Mouse (Mus musculus): ENCODE measurements around the gene Slc39a7. TPM values are rescaled to one million over a fixed set of nuclear protein-coding genes. Genes with fewer than 3 reads are reported as not detected.

Slc39a7 gene
- total RNA-seq, 2 experiments from 2014 or later = 98.6 to 104 TPM

- DNase-seq (ENCODE audit: extremely low spot score in 1 of 2, low spot score in 2 of 2) = no peak
- TF ChIP-seq CTCF (IDR thresholded peaks at IDR 0.05) = no peak
- Histone ChIP-seq H3K27ac (no peak overlapping the region), H3K4me3 (peak overlapping the region; percentile 82)
- intact Hi-C loops (cut with DNase I) = loop anchor here (5.0 kb wide), 1 partner anchor 562 kb away; the partner anchor contains the start of gene Pbx2
Measured at GRCm38 (mm10) chr17:34029890-34030595, 1.4 kb downstream of the Slc39a7 start.

- Histone ChIP-seq H3K4me3 (no peak overlapping the region), H3K27ac (no peak overlapping the region)
- DNase-seq (ENCODE audit: extremely low spot score in 1 of 2, low spot score in 2 of 2) = no peak
- TF ChIP-seq CTCF (IDR thresholded peaks at IDR 0.05) = no peak
- intact Hi-C loops (cut with DNase I) = no loop called here
Measured at GRCm38 (mm10) chr17:34029150-34029889, 2.2 kb downstream of the Slc39a7 start.

DNA sequence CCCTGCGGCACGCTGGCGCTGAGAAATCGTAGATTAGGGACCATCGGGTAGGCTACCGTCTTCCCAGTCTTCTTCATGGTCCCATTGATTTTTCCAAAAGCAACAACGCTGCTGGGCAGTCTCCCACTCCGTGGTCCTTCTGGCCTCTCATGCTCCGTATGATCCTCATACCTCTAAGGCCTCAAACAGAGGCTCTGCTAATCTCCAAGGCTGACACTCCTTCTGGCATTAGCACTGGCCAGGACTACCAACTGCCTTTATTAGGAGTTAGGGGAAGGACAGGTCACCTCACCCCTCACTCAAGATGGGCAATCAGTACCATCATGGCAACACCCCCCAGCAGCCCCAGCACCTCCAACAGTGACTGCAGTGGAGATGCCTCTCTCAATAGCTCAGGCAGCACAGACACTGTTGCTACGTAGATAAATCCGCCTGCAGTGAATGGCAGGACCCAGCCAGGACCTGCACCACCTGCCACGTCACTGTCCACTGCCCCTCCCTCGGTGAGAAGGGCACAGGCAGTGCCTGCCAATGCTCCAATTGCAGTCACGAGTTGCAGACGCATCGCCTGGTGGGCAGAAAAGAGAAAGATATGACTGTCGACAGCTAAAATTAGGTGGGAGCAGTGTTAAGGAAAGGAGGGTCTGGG lies 2.9 kb downstream of the Slc39a7 start:
- Histone ChIP-seq H3K4me3 (no peak overlapping the region), H3K27ac (no peak overlapping the region)
- intact Hi-C loops (cut with DNase I) = no loop called here
- DNase-seq (ENCODE audit: extremely low spot score in 1 of 2, low spot score in 2 of 2) = no peak
- no peak for TF ChIP-seq CTCF (IDR thresholded peaks at IDR 0.05)

GRCm38 (mm10) chr17:34027656-34028223 lies 3.7 kb downstream of the Slc39a7 start, which contains the start of gene H2-Ke6:
Gene H2-Ke6 (minus strand): TSS chr17:34028060.
- Histone ChIP-seq H3K4me3 (peak within 1 kb of the TSS; percentile 73), H3K27ac (peak within 1 kb of the TSS; percentile 76)
- DNase-seq (ENCODE audit: extremely low spot score in 1 of 2, low spot score in 2 of 2) = peak; percentile 87 to 91
- peak; percentile 6 for TF ChIP-seq CTCF (IDR thresholded peaks at IDR 0.05)
- intact Hi-C loops (cut with DNase I) = no loop called here

DNA sequence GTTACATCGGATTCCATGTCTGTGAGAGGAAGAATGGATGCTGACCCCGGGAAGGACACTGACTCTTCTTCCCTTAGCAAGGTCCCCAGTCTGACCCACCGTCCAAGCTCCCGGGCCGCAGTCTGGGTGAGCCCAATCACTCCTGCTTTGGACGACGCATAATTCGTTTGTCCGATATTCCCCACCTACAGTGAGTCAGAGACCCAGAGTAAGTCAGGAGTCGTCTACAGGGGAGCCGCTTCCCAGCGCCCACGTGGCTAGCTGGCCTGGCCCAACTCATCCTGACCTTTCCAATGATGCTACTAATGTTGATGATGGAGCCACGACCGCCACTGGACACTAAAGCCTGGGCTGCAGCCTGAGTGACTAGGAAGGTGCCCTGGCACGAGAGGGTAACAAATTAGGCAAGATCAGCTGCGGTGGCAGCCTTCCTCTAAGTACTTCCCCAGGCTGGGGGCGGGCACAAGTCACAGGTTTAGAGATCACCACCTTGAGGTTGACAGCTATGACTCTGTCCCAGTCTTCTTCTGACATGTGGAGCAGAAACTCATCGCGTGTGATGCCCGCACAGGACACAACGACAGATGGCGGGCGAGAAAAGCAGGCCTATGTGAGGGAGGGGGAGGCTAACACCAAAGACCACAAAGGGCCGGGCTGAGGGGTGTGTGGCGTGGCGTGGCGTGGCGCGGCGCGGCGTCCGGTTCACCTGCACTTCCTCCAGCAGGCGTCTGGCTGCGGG lies 4.4 kb downstream of the Slc39a7 start:
- intact Hi-C loops (cut with DNase I) = no loop called here
- peak overlapping the region; percentile 76 for H3K27ac ChIP-seq
- DNase-seq (ENCODE audit: extremely low spot score in 1 of 2, low spot score in 2 of 2) = no peak
- H3K4me3 ChIP-seq = peak overlapping the region; percentile 73
- no peak for TF ChIP-seq CTCF (IDR thresholded peaks at IDR 0.05)

GRCm38 (mm10) chr17:34026221-34026620 lies 5.3 kb downstream of the Slc39a7 start:
- no peak for DNase-seq (ENCODE audit: extremely low spot score in 1 of 2, low spot score in 2 of 2)
- intact Hi-C loops (cut with DNase I) = no loop called here
- H3K27ac ChIP-seq = no peak overlapping the region
- no peak for TF ChIP-seq CTCF (IDR thresholded peaks at IDR 0.05)
- H3K4me3 ChIP-seq = no peak overlapping the region

DNA sequence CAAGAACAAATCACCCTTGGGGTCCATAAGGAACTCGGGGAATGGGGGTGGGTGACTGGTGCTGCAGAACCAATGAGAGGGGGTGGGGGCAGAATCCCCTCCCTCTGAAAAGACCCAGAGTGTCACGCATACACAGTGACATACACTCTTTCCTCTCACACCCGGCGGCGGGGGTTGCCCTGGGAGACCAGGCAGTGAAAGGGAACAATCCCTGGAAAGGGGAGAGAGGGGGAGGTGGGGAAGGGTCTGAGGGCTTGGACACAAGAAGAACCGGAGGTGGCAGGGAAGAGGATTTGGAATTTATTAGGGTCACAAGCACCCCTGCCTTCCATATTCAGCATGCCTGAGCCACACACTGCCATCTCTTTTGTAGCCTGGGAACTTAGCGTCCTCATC lies 5.7 kb downstream of the Slc39a7 start:
- intact Hi-C loops (cut with DNase I) = no loop called here
- no peak overlapping the region for H3K27ac ChIP-seq
- TF ChIP-seq CTCF (IDR thresholded peaks at IDR 0.05) = no peak
- no peak overlapping the region for H3K4me3 ChIP-seq
- no peak for DNase-seq (ENCODE audit: extremely low spot score in 1 of 2, low spot score in 2 of 2)

GRCm38 (mm10) chr17:34024861-34025755 lies 6.4 kb downstream of the Slc39a7 start:
- DNase-seq (ENCODE audit: extremely low spot score in 1 of 2, low spot score in 2 of 2) = no peak
- intact Hi-C loops (cut with DNase I) = no loop called here
- Histone ChIP-seq H3K4me3 (peak overlapping the region; percentile 95), H3K27ac (peak overlapping the region; percentile 99)
- no peak for TF ChIP-seq CTCF (IDR thresholded peaks at IDR 0.05)

GRCm38 (mm10) chr17:34024317-34024821 lies 7.1 kb downstream of the Slc39a7 start, which contains the start of gene Ring1:
Gene Ring1 (minus strand): TSS chr17:34024680.
- intact Hi-C loops (cut with DNase I) = no loop called here
- no peak for TF ChIP-seq CTCF (IDR thresholded peaks at IDR 0.05)
- peak within 1 kb of the TSS; percentile 99 for H3K27ac ChIP-seq
- peak within 1 kb of the TSS; percentile 95 for H3K4me3 ChIP-seq
- DNase-seq (ENCODE audit: extremely low spot score in 1 of 2, low spot score in 2 of 2) = peak; percentile 90 to 93

- H3K27ac ChIP-seq = peak overlapping the region; percentile 99
Measured at GRCm38 (mm10) chr17:34023678-34024077, 7.8 kb downstream of the Slc39a7 start.

More at GRCm38 (mm10) chr17:34023678-34024077, 7.8 kb downstream of the Slc39a7 start:
- TF ChIP-seq CTCF (IDR thresholded peaks at IDR 0.05) = no peak
- DNase-seq (ENCODE audit: extremely low spot score in 1 of 2, low spot score in 2 of 2) = no peak
- peak overlapping the region; percentile 95 for H3K4me3 ChIP-seq
- intact Hi-C loops (cut with DNase I) = no loop called here

All from left cerebral cortex, adult 2 months (tissue).